Mouse (Mus musculus): ENCODE measurements around the gene Nbea.
A peak's percentile ranks its signal among the peaks of the same experiment; 100 is the strongest.

Gene Nbea

DNA sequence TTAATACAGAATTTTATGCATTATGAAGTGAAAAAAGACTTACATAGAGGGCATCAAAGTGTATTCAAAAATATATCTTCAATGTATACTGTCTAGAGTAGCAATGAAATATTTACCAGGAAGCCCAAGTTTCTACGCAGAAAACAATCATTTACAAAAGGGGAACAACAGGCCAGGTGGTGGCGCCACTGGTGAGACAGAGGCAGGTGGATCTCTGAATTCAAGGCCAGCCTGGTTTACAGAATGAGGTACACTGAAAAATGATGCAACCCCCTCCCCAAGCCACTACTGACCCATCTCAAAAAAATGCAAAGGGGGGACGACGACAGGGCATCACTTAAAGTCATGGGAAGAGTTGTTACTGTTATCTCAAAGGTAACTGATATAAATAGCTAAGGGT, 430.9 kb downstream of the Nbea start:
- DNase-seq (ENCODE audit: low read depth, low spot score), result no peak

DNA sequence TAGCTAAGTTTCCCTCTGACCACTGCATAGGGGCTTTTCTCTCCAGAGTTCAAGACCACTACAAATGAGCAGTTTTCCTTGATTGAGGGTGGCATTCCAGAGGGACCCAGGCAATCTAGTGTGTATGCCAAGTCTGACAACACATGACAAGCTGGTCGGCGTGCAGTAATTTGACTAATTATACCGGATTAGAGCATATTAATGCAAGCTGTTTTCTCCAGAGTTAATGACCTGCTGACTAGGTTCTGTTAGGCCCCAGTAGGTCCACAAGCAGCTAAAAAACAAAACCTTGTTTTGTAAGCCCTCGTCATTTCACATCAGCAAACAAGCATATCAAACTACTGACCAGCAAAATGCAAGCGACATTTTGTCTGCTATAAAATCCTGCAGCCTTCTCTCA, 432.1 kb downstream of the Nbea start:
- DNase-seq (ENCODE audit: low read depth, low spot score), result no peak

DNA sequence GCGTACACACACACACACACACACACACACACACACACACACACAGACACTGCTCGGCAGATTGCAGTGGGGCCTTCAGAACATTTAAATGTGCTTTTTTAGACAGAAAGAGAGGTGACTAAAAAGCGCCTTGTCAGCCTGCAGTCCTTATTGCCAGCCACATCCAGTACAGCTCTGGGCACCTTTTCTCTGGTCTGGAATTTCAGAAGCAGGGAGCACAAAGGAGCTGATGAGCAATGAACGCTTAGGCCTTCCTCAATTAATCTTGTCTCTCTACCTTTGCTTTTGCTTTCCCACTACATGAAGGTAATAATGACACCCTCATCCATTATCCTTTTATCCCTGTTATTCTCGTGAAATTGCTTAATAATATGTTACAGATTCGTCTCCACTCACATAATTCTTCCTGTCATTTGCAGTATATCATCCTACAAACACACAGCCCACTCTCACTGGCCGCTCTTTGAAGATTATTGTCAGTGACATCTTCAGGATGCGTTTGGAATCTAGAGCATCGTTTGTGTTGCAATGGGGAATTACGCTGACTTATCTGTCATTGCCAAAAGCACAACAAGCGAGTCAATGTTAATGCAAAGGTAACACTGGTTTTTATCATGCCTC, 432.9 kb downstream of the Nbea start:
- peak; percentile 17 for DNase-seq (ENCODE audit: low read depth, low spot score)

DNA sequence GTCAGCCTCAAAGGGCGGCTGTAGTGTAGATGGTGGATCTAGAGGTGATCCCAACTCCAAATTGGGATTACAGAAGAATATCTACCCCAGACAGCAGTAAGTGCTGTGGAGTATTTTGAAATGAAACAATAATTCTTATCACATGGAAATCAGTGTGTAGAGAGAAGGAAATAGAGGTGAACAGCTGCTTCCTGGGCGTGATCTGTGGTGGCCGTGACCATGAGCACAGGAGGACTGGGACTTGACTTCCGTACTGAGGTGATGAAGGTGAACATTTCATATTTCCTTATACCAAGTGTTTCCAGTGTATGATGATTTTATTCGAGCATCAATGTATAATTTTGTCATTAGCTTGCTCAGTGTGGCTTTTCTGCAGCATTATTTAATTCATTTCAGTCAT, 439.6 kb downstream of the Nbea start:
- no peak for DNase-seq (ENCODE audit: low read depth, low spot score)

DNA sequence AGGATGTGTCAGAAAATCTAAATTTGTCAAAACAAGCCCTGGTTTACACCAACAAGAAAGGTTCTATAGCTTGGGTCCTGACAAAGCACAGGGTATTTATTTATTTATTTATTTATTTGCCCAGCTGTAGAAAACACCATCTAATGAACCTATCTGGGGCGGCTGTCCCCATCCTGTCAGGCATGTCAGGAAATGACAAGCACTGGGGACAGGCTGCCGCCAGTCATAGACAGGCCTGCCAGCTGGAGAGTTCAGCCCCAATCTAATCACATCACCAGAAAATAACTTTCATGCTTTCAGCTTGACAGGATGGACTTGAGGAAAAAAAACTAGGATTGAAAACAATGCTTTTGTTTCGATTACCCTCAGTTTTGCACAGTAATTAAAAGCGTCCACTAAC, 440.8 kb downstream of the Nbea start:
- DNase-seq (ENCODE audit: low read depth, low spot score), result no peak

DNA sequence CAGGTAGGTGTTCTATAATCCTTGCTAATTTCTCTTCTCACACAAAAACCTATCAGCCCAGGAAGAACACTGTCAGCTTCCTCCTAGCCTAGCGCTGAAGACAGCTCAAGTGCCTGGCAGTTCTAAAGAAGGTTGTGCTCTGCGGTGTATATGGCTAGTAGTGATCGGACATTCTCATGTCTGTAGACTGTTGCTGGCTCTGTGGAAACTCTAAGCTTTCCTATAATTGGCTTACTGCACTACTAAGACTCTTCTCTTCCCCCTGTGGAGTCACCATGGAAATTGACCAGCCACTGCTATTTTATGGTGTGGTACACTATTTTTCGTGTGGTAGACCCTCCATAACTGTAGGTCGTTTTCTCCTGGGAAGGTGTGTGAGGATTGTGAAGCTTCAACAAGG, 441.3 kb downstream of the Nbea start:
- peak; percentile 16 for DNase-seq (ENCODE audit: low read depth, low spot score)

DNA sequence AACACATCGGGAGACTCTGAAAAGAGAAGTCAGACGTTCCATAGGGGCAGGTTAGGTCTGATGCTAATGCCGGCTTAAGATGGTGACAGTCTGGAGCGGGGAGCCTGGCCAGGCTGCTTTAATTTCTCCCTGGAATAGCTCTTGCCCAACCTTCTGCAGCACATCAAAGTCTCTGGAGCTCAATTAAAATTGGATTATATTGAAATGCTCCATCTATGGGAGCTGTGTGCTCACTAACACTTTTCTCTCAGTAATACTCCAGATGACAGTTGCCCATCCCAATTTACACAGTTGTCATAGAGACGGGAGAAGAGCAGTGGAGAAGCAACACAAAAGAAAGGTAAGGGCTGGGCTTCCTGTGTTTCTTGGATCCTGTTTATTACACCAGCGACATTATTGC, 442.1 kb downstream of the Nbea start:
- DNase-seq (ENCODE audit: low read depth, low spot score), result no peak

DNA sequence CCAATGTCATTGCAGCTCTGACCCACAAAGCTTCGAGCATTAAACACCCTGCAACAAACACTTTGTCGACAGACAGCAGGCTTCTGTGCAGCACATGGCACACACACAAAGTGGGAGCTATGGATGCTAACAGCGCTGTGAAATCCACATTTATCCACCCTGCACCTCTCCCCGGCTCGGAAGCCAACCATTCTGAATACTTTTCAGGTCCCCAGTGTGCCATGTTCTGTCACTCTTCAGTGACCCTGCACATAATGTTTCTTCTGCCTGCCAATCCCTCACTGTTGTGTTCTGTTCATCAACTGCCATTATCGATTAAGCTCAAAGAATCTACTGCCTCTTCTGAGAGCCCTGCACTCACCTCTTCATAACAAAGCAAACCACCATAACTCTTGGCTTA, 449.8 kb downstream of the Nbea start:
- no peak for DNase-seq (ENCODE audit: low read depth, low spot score)

DNA sequence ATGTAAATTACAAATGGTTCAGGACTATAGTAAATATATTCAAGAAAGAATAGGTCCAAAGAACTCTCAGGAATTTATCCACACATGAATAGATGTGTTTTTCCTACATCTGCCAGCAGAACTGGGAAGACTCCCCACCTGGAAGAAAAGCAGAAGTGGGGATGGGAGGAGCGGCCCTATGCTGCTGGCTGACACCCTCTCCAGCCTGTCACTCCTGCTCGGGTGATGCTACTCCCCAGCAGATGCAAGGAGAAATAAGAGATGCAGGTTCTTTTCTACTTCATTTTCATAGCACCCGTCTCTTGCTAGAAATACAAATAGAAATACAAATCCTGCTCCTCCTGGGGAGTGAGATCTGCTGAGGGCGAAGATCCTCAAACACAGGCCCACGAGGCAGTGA, 453.0 kb downstream of the Nbea start:
- DNase-seq (ENCODE audit: low read depth, low spot score), result no peak

DNA sequence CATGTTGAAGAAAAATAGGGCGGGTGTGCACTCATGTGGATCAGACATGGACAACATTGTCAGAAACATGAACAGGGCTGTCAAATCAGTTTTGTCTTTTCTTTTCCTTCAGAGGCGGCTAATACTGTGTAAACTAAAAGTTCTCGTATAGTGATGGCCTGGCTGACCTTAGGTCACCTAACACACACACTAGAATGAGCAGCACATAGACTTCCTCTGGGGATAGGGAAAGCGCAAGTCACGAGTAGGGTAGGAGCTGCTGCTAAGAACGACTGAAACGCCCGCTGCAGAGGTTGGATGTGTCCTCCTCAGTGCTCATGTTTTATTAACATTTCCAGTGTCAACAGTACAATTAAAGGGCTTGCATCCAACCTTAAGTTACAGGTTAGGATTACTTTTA, 453.4 kb downstream of the Nbea start:
- DNase-seq (ENCODE audit: low read depth, low spot score), result no peak

DNA sequence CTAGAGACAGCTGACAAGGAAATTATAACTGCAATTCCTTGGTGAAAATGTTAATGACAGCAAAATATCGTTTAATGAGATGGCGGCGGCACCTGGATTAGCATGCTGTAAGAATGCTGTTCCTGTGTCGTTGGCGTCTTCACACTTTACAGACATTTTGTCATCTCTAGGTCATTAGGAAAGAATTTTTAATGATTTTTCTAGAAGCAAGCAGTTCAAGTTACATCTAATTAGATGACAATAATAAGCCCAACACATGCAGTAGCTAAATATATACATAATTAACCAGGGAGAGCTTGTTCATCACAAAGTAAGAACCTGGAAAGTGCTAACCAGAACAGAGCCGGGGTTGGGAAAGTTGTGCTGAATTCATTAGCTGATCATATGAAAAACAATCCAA, 469.2 kb downstream of the Nbea start:
- no peak for DNase-seq (ENCODE audit: low read depth, low spot score)

DNA sequence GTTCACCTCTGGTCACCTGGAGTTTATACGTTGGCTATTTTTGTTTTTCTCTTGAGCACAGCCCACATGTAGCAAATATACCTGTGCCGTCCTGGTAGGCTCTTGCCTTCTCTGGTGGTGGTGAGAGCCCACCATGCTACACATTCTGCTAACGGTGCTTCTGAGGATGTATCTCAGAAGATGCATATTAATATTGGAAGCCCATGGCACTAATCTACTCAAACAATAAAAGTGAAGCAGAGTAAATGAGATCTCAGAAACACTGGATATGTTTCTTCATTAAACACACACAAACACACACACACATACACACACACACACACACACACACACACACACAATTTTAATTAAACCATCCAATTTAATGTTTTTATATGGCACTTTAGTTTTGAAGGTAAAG, 469.6 kb downstream of the Nbea start:
- no peak for DNase-seq (ENCODE audit: low read depth, low spot score)

DNA sequence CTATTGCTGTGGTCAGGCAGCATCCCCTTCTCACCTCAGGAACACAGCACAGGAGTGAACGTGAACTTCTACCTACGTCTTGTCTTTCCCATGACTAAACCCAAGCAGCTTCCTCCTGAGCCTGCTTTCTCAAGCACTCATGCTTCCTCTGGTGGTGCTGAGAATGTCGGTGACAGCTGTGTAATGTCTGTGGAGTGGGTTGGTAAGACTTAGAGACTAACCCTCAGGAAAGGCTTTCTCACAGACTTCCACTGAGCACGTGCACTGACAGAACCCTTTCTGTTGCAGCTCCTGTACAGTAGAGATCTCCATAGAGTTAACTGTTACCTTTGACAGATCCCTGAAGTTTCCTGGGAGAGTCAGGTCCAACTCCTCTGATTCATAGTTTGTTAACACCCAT, 473.2 kb downstream of the Nbea start:
- DNase-seq (ENCODE audit: low read depth, low spot score), result no peak

DNA sequence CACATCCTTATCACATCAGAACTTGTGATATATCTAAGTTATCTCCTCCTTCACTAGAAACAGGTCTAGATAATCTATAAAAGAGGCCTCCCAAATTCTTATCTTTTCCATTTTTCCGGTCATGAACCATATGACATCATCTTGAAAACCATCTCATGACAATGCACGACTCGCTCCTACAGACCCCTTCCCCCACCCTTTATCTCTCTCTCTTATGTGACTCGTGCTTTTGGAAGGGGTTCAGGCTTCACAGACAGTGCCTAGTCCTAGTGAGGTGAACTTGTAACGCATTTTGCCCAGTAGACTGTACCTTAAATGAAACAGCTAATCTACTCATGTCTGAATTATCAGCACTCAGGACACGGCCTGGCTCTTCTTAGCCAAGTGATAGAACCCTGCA, 481.9 kb downstream of the Nbea start:
- no peak for DNase-seq (ENCODE audit: low read depth, low spot score)

DNA sequence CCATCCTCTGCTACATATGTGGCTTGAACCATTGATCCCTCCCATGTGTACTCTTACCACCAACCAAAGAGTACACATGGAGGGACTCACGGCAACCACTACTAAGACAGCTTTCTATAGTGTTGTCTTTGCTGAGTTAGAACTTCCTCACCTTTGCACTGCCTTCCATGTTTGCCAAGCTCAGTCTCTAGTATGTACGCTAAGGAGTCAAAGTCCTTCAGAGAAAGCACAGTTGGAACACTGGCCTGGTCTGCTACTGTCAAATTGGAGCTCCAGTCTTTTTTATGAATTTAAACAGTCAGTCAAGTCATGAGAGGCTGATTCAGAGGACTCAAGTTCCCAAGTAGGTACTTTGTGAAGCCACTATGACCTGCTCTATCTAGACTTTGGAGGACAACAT, 486.3 kb downstream of the Nbea start:
- DNase-seq (ENCODE audit: low read depth, low spot score), result no peak

DNA sequence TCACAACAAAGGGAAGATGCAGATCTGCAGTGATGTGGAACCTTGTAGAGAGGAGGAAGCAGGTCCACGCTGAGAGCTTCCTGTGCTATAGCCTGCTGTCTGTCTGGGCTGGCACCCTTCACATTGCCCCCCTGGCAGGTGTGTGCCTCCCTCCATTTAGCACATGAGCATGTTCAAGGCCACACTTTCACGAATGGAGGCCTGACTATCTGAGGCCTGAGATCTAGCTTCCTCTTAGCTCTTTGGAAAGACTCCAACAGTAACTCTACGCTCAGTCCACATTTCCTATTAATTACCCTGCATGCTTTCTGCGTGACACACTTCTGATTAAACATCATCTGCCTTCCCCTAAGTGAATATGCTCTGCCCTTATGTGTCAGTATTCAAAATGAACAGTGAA, 490.4 kb downstream of the Nbea start:
- DNase-seq (ENCODE audit: low read depth, low spot score), result no peak

DNA sequence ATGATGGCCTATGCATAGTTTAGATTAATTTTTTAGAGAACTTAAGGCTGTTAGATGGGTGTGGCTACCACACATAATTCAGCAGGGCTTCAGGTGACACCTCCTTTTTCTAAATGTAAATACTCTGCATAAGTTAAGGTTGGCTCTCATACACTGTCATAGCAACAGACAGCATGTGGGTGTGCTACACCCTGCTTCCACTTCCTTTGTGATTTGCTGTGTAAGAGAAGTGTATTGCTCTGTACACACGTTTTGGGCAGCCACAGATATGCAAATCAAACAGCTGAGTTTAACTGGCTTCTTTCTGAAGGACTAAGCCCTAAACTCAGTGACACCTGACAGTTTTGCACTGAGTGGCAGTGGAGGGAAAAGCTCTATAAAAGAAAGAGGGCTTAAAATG, 495.4 kb downstream of the Nbea start:
- DNase-seq (ENCODE audit: low read depth, low spot score), result no peak

DNA sequence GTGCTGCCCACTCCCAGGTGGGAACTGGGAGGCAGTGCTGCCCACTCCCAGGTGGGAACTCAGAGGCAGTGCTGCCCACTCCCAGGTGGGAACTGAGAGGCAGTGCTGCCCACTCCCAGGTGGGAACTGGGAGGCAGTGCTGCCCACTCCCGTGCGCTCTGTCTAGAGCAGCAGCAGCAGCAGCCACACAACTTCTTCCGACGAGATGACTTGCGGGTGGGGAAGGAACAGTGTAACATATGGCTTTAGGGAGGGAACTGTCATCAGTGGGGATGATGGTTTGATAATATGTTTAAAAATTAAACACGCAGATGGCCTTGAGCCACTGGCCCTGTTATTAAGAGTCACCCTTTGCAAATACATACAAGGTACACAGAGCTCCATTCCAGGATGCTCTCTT, 496.5 kb downstream of the Nbea start:
- no peak for DNase-seq (ENCODE audit: low read depth, low spot score)

DNA sequence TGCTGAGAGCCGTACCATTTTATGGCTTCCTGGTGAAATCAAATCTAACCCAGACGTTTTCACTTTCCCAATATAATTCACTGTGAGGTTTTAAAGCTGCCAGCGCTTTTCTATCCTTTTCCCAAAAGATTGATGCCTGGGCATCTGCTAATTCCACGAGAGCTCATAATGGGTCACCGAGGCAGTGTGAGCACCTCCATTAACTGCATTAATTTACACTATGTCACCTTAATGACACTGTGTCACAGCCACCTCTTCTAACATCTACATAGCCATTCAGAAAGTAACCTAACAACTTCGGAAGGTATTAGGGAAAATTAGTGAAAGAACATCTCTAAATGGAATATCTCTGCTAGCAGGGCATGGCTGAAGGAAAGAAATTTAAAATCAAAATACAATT, 497.9 kb downstream of the Nbea start:
- no peak for DNase-seq (ENCODE audit: low read depth, low spot score)

DNA sequence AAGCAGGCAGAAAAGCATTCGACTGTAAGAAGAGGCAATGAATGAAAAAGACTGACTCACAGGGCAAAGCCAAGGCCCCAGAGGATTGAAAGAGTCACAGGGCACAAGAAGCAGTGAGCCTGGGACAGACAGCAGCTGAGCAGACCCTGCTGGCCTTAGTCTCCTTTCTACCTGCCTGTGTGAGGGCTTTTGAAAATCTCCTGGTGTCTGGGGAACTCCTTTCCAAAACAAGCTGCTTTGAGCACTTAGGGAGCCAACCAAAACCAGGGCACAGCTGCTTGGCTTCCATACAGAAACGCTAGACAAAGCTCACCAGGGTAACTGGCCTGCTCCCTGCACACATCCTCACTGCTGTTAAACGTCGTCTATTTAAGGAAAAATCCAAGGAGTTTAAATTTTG, 498.6 kb downstream of the Nbea start:
- DNase-seq (ENCODE audit: low read depth, low spot score), result no peak

DNA sequence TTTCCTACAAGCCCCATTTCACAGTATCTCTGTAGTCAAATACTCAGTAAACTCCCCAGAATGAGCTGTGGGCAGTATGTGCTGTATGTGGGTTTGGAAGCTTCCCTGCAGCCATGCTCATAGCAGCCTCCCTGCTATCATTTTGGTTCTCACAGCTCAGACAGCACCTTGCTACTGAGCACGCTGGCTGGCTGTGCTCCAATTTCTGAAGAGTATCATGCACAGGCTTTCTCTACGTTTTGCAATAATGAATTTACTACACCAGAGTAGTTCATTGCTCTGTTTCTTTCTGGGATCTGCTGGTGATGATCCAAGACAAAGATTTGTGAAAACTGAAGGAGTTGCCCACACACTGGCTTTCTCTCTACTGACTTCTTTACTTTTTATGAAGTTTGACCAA, 505.8 kb downstream of the Nbea start:
- no peak for DNase-seq (ENCODE audit: low read depth, low spot score)

DNA sequence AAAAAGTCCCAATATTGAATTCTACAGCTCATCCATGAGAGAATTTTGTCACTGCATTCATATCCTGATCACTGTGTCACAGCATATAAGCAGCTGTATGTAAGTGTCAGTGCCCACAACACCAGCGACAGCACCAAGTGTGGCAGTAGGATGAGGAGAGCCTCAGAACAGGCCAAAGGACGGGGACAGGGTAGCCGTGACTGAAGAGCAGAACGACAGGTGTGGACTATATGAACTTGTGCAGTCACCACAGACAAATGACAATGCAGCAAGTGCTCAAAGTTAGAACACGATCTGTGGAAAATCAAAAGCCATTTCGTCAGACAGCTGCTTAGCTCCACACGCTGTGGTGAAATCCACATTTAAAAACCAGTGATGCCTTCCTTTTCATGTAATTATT, 509.3 kb downstream of the Nbea start:
- no peak for DNase-seq (ENCODE audit: low read depth, low spot score)

DNA sequence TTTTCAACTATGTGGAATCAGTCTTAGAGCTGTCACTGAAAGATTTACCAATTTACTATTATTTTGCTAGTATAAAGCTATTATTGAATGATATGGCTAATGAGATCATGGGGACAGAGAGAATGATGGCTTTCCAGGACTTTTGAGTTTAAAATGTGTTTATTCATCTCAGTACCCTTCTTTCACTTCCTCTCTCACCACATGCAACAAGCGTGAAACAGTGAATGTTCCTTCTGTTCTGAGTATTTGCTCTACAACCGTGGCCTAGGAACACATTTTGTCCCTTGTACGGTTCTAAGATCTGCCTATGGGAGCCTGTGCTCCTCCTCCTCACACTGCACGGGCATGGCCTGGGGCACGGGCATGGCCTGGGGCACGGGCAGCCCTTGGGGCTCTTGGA, 516.5 kb downstream of the Nbea start:
- DNase-seq (ENCODE audit: low read depth, low spot score), result no peak

DNA sequence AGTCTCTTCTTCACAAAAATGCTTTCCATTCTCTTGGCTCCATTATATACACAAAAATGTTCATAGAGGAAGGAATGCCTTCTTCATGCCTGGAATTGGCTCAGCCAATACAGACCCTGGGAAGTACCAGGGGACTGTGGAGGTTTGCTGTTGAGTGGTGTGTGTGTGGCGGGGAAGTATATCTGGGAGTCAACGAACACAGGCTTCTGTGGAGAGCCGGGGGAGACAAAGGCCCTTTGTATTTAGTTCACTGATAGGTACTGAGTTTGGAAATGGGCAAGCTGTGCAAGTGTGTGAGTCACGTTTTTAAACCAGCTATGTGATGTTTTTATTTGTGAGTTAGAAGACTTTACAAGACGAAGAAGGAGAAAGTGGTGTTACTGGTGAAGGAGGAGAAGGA, 517.6 kb downstream of the Nbea start:
- DNase-seq (ENCODE audit: low read depth, low spot score), result no peak

DNA sequence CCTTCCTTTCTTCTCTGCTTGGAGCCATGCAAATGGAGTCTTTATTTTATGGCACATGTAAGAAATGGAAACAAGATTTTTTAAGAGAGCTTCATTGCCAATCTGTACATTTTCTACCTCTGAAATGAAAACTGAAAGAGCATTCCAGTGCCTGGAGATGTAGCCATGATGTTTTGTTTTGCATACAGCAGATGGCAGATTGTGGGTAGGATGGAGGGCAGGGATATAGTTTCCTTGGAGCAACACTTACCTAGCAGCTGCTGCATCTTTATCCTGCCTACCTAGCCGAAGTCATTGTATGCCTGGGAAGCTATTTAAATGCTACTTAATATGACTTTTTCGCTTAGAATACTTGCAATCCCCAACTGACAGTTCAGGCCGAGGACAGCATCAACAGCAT, 518.8 kb downstream of the Nbea start:
- DNase-seq (ENCODE audit: low read depth, low spot score), result no peak

Measured in forelimb bud, embryonic 11.5 days (tissue).